Comparison of ENCODE assay signal across 20 mouse cellular contexts in the genomic region with DNA sequence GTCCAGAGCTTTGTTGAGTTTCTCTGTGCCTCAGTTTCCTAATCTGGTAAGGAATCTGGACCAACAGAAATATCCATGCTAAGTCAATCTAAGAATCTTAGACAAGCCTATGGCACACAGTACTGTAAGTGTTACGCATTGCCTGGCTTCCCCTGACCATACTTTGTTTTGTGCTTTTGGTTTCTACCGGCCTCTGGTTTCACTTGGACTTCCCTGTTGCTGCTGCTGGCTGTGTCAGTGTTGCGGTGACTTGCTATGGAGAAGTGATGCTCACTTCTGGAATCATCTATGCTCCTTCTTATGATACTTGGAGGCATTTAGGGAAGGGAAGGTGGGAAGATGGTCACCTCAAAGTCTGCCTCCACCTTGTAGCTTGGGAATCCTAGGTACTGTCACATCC. TPM values are rescaled to one million over a fixed set of nuclear protein-coding genes. Genes with fewer than 3 reads are reported as not detected.
"Had no signal": no experiment of that assay in that cellular context is flagged by ENCODE, and none has a peak within 500 bp of the region (broad histone marks: within the 10 kb centered on the region; RNA-seq: fewer than 3 reads in every experiment).

No protein-coding gene starts in this region.

- H3K27me3 ChIP-seq: midbrain, embryonic 12.5 days; neural tube, embryonic 13.5 days; neural tube, embryonic 15.5 days; stomach, embryonic 15.5 days had no signal

- DNase-seq: lung, adult 18-20 months; lung, embryonic 14.5 days; lung, postnatal 10 days; lung, postnatal 4 days; midbrain, embryonic 14.5 days; retina, postnatal 1 day; right cerebral cortex, adult 18-20 months; right cerebral cortex, postnatal 25 days; right cerebral cortex, postnatal 4 days; spleen, adult 18-20 months; thymus, adult 18-20 months; thymus, postnatal 25 days; thymus, postnatal 4 days had no signal

- ATAC-seq: midbrain, embryonic 16.5 days had no signal

- H3K36me3 ChIP-seq: midbrain, embryonic 10.5 days; stomach, embryonic 15.5 days had no signal

RNA-seq across cellular contexts. Expression of a gene that starts 11.5 kb away (rescaled TPM):
- total RNA-seq: megakaryocyte-erythroid progenitor cell, adult 5-6 weeks had no signal
